Mouse (Mus musculus): ENCODE results near the gene Syt8.

DNA sequence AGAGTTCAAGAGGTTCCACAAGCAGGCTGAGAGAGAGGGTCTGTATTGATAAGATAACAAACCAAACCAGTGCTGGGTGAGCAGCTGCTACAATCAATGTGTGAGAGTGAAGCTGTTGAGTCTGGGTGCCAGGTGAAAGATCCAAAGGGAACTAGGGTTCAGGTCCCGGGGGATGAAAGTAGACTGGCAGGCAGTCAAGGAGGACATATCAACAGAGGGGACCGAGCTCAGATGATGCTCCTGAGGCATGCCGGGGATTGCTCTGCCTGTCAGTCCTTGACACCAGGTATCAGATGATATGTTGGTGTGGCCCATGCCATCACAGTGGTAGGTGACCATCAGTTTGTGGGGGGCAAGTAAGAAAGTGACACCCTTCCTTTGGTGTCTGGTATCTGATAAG lies 22.2 kb downstream of the Syt8 start:
- no peak for TF ChIP-seq CTCF (IDR thresholded peaks at IDR 0.05; ENCODE audit: control insufficient read depth, insufficient read depth, low read length)
- no peak for TF ChIP-seq POLR2A (IDR thresholded peaks at IDR 0.05; ENCODE audit: borderline replicate concordance, control insufficient read depth, low read depth, low read length)
